Mouse (Mus musculus) monocyte, adult 5-6 weeks (primary cell): Measurements from ENCODE around the gene Gm4881. TPM values are rescaled to one million over a fixed set of nuclear protein-coding genes. Genes with fewer than 3 reads are reported as not detected.
"Not testable (repeated sequence)": the region's sequence is repeated elsewhere in the genome, so short reads cannot be mapped to it uniquely, and the experiment has no call there.

Source experiments
- ATAC-seq: fragments of 153-309, 156-312 bp; replicated peaks from 2 replicates; pipeline ENCODE4 v1.8.0; 2017; ENCODE audit warnings: mild to moderate bottlenecking; ENCODE audit not compliant: low TSS enrichment, insufficient number of reproducible peaks, severe bottlenecking, poor library complexity, low FRiP score
- total RNA-seq: library from RNA; stranded (forward); fragments of 200-1000, 200-491, 200-594 nt; gene quantifications from 3 replicates; pipeline ENCODE4 v1.2.3, GENCODE M21; 2017

The Gm4881 gene
- total RNA-seq, 1 experiment from 2014 or later: not detected

DNA sequence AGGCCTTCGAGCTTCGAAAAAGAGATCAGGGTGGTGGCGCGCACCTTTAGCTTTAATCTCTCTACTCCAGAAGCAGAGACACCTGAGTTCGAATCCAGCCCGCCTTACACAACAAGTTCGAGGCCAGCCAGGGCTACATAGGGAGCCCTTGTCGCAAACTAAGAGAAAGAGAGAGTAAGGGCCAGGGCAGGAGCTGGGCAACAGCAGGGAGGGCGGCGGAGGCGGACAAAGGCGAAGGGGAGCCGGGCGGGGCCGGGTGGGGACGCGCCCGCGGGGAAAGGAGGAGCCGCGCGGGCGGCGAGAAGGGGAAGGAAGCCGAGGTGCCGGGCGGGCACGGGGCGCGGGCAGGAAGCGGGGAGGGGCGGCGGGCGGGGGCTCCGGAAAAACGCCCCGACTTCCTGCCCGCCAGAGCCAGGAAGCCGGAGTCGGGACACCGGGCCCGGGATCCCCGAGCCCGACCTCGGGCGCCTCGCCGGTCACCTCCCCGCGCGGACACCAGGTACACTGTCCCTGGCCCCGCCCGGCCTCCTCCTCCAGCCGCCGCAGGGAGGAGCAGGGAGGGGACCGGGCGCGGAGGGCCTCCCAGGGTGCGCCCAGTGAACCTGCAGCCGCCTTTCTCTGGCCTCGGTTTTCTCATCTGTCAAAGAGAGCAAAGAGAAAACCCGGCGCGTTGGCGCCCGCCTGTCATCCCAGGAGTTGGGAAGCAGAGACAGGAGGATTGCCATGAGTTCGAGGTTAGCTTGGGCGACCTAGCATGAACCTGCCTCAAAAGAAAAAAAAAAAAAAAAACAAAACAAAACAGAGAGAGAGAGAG lies 41.5 kb downstream of the Gm4881 start, which contains the start of gene Arhgef1:
TSS of gene Arhgef1 (plus strand) at position 283 of the 814 bp plus-strand sequence.
- peak; percentile 4; the same call in 1 of the 2 replicates for ATAC-seq

GRCm38 (mm10) chr7:24902264-24902629 lies 42.0 kb downstream of the Gm4881 start:
- ATAC-seq: peak; percentile 3; the same call in 1 of the 2 replicates

- ATAC-seq: peak; percentile 27
Observed at GRCm38 (mm10) chr7:24901842-24902241, 42.5 kb downstream of the Gm4881 start.

DNA sequence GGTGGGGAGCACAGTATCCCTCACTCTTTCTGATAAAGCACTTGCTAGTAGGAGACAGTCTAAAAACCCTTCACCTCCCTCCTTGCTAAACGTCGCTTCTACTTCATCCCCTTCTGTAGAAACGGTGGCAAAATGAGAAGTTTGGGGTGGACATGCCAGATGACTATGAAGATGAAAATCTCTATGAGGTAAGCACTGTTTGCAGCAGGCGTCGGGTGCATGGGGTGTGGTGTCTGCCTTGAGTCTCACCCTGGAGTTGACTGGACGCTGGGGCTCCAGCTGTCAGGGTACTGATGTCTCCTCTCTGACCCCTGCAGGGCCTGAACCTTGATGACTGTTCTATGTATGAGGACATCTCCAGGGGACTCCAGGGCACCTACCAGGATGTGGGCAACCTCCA lies 43.2 kb downstream of the Gm4881 start:
- peak; percentile 18 for ATAC-seq

- ATAC-seq: no peak
Observed at GRCm38 (mm10) chr7:24897959-24898358, 46.3 kb downstream of the Gm4881 start.

- peak; percentile 18; the same call in 1 of the 2 replicates for ATAC-seq
Observed at GRCm38 (mm10) chr7:24897224-24897623, 47.1 kb downstream of the Gm4881 start, which contains the start of gene Cd79a. TSS of gene Cd79a (plus strand) at chr7:24897381.

DNA sequence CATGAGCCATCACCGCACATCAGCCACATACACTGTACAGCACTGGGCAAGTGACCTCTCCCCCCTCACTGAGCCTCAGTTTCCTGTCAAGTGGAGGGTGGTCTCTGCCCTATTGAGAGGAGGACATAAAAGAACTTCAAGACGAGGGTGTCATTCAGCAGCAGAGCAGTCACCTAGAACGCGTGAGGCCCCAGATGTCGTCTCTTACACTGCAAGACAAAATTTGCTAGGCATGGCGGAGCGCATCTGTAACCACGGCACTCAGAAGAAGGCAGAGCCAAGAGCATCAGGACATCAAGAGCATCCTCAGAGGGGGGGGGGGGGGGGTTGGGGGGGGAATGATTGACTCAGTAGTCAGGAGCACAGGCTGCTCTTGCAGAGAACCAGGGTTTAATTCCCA lies 48.0 kb downstream of the Gm4881 start:
- ATAC-seq: no peak

GRCm38 (mm10) chr7:24895749-24896148 lies 48.5 kb downstream of the Gm4881 start:
- ATAC-seq: not testable (repeated sequence)

GRCm38 (mm10) chr7:24892125-24892583 lies 52.1 kb downstream of the Gm4881 start:
- no peak for ATAC-seq

DNA sequence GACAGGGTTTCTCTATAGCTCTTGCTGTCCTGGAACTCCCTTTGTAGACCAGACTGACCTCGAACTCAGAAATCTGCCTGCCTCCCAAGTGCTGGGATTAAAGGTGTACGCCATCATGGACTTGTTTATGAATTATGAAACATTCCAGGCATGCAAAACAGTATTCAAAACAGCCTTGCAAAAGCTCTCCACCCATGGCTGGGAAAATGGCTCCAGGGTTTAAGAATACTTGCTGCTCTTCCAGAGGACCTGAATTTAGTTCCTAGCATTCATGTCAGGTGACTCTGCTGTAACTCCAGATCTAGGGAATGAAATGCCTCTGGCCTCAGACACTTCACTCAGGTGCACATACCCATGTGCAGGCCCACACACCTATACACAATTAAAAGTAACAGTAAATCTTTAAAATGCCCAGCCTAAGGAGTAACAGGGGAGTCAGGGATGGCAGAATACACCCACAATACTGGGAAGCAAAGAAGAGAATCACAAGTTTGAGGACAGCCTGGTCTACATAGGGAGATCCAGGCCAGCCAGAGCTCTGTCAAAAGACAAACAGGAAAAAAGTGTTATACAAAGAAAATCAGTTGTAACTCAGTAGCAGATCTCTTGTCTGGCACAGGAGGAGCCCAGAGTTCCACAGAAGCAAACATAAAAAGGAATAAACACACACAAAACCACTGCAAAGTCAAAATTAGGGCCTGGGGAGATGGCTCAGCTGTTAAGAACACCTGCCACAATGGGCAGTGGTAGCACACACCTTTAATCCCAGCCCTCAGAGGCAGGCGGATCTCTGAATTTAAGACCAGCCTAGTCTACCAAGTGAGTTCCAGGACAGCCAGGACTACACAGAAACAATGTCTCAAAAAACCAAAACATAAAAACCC lies 52.8 kb downstream of the Gm4881 start:
- ATAC-seq: no peak

GRCm38 (mm10) chr7:24890281-24891216 lies 53.7 kb downstream of the Gm4881 start:
- ATAC-seq: peak; percentile 87

DNA sequence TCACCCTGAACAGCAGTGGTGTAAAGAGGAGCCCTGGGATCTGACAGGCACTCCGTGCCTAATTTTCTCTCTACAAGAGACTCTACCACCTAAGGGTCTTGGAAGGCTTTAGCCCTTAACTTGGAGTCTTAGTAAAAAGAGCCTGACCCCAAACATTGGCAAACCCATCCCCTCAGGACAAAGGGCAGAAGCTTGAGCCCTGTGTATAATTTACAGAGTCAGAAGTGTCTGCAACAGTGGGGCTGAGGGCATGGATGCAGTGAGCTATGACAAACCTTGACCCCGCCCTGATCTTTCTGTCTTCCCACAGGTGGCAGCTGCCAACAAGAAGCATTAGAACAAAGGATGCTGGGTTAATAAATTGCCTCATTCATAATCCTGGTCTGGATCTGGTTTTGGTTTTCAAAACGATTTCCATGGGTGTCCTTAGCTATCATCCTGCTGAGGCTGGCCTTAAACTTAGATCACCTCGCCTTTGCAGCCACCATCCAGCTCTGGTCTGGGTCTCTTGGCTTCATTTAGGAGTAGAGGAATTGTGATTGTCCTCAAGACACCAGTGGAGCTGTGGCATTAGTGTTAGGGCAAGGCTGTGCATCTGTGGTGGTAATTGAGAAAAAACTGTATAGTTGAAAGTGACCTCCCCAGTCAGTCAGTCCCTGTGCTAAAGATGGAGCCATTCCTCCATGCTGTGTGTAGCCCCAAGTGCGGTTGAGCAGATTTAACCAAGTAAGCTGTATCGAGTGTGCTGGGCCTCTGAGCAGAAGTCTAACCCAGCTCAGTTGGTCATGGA lies 54.7 kb downstream of the Gm4881 start:
- ATAC-seq: no peak

GRCm38 (mm10) chr7:24887096-24887495 lies 57.2 kb downstream of the Gm4881 start:
- ATAC-seq: no peak

DNA sequence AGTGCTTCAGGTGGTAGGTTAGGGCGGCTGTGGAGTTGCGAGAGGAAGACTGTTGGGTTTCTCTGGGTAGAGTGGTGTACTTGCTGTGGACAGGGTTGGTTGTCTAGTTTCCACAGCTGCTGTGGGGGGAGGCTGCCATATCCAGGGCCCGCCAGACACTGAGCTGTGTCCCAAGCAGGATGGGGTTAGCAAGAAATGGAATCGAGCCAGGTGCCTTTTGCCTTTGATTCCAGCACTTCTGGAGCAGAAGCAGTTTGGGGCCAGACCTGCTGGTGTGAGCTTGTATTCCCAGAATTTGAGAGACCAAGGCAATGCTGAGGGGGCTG lies 58.0 kb downstream of the Gm4881 start:
- no peak for ATAC-seq

GRCm38 (mm10) chr7:24885468-24886307 lies 58.6 kb downstream of the Gm4881 start:
- no peak for ATAC-seq

DNA sequence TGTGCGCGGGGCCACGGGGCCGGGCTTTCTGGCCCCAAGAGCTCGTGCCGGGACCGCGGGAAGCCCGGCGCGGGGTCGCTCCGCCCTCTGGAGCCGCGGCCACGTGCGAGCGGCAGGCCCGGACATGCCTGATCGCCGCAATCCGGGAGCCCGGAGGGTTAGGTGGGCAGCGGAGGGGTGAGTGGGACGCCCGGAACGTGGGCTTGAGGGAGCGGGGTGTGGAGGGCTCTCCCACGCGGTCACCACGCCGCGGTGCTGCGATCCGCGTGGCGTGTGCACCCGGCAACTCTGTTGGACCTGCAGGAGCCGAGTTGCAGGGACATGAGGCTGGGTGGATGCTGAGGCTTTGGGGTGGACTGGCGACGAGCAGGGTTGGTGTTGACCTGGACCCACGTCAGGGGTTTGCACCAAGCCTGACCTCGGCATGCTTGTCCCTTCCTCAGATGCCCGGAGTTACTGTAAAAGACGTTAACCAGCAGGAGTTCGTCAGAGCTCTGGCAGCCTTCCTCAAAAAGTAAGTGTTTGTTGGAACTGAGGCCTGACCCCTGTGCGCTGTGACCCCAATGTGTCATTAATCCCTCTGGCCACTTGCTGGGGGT lies 59.5 kb downstream of the Gm4881 start:
- no peak for ATAC-seq
